11 mouse cellular contexts compared by ENCODE assay signal in genomic region chr17:17608416-17608988, GRCm38 (mm10). TPM values are rescaled to one million over a fixed set of nuclear protein-coding genes. Genes with fewer than 3 reads are reported as not detected.
DNase-seq lines count a peak whose midpoint lies in the region; ATAC-seq and TF ChIP-seq lines count a peak whose summit lies in the region.
"Had no signal": no experiment of that assay in that cellular context is flagged by ENCODE, and none has a peak within 500 bp of the region (broad histone marks: within the 10 kb centered on the region; RNA-seq: fewer than 3 reads in every experiment).

No protein-coding gene starts in this region.

- no peaks in the 10 kb centered on the region for H3K9me3 ChIP-seq in kidney, embryonic 15.5 days (replicated peaks)
- H3K9me3 ChIP-seq: heart, embryonic 10.5 days had no signal

- TF ChIP-seq CTCF in kidney, adult 2 months (conservative IDR thresholded peaks at IDR 0.05; ENCODE audit: insufficient read depth, insufficient read length, low read depth, low read length) = no peak

- 55% methylated on average over 5 of the region's 5 CpGs for WGBS in kidney, adult 2 months
- WGBS in kidney, embryonic 15.5 days = 82% methylated on average over 5 of the region's 5 CpGs

- H3K4me1 ChIP-seq in kidney, adult 2 months (ENCODE audit: control insufficient read depth, insufficient read depth, low read length) = peaks cover 15% of the 10 kb centered on the region
- H3K4me1 ChIP-seq in kidney, embryonic 15.5 days = peaks cover 3% of the 10 kb centered on the region; the same call in 1 of the 2 replicates

- H3K9ac ChIP-seq in kidney, embryonic 15.5 days = no peak overlapping the region
- H3K9ac ChIP-seq: hindbrain, embryonic 14.5 days had no signal

- no peak for TF ChIP-seq POLR2A in kidney, adult 2 months (IDR thresholded peaks at IDR 0.05; ENCODE audit: low read depth, low read length)

- H3K4me3 ChIP-seq in kidney, adult 2 months (ENCODE audit: insufficient read depth, low read depth, low read length) = no peak overlapping the region
- no peak overlapping the region for H3K4me3 ChIP-seq in kidney, embryonic 15.5 days (replicated peaks)
- H3K4me3 ChIP-seq: heart, embryonic 10.5 days; left cerebral cortex, adult 2 months had no signal

- no peak for DNase-seq in cerebellum, postnatal 4 days (ENCODE audit: low spot score in 2 of 2)
- DNase-seq in kidney, adult 2 months = peak; percentile 44
- DNase-seq in cerebellum, adult 11-12 months = peak; percentile 67
- DNase-seq in right cerebral cortex, adult 2 months (ENCODE audit: low spot score in 2 of 2) = no peak

- H3K27me3 ChIP-seq in kidney, adult 2 months (replicated peaks; ENCODE audit: control insufficient read depth, insufficient read depth, low read length) = no peaks in the 10 kb centered on the region
- no peaks in the 10 kb centered on the region for H3K27me3 ChIP-seq in kidney, embryonic 15.5 days

- ATAC-seq in cerebellum, adult (ENCODE audit: insufficient number of reproducible peaks, low FRiP score, low TSS enrichment) = peak; percentile 95
- no peak for ATAC-seq in kidney, embryonic 15.5 days (replicated peaks; ENCODE audit: low FRiP score)
- ATAC-seq in megakaryocyte, adult 5-6 weeks (ENCODE audit: poor library complexity, severe bottlenecking) = peak; percentile 61
- ATAC-seq in monocyte, adult 5-6 weeks (replicated peaks; ENCODE audit: insufficient number of reproducible peaks, low FRiP score, low TSS enrichment, poor library complexity, severe bottlenecking) = no peak

- H3K27ac ChIP-seq in kidney, adult 2 months (ENCODE audit: insufficient read depth, low read depth, low read length) = no peak overlapping the region
- no peak overlapping the region for H3K27ac ChIP-seq in kidney, embryonic 15.5 days
- H3K27ac ChIP-seq: heart, embryonic 10.5 days; hindbrain, embryonic 14.5 days; left cerebral cortex, adult 2 months had no signal

- H3K36me3 ChIP-seq in kidney, adult 2 months (ENCODE audit: control insufficient read depth, insufficient read depth, low read length) = no peaks in the 10 kb centered on the region
- H3K36me3 ChIP-seq in kidney, embryonic 15.5 days = no peaks in the 10 kb centered on the region
- H3K36me3 ChIP-seq: heart, embryonic 10.5 days had no signal

- no peak overlapping the region for H3K4me2 ChIP-seq in kidney, embryonic 15.5 days
- H3K4me2 ChIP-seq: hindbrain, embryonic 14.5 days had no signal

RNA-seq across cellular contexts. Expression of gene Lnpep, which starts 16.3 kb away (rescaled TPM):
- 7.9 and 11.0 TPM in 2 replicates for polyA plus RNA-seq in kidney, adult 2 months (2012; rRNA removed)
- polyA plus RNA-seq in kidney, embryonic 15.5 days (2015; fragmentation: Nextera tagmentation; extraction: Ambion mirVana) = 9.1 and 9.3 TPM in 2 replicates
- 89.2 and 89.9 TPM in 2 replicates for total RNA-seq in megakaryocyte, adult 5-6 weeks (2015)
- 57.6 and 72.7 TPM in 2 replicates for total RNA-seq in megakaryocyte, adult 5-6 weeks (2017)
- total RNA-seq in monocyte, adult 5-6 weeks (2017) = 106 to 173 TPM (median 120 TPM) in 3 replicates

Comparison
In these comparisons a context has a peak if more than half of its experiments do, and no peak if none do; other contexts are left out.
1. DNase-seq: peak in kidney, adult 2 months (single experiment) and cerebellum, adult 11-12 months (single experiment); none in cerebellum, postnatal 4 days (0 of 2) and right cerebral cortex, adult 2 months (0 of 2).
2. ATAC-seq: peak in cerebellum, adult (single experiment) and megakaryocyte, adult 5-6 weeks (single experiment); none in kidney, embryonic 15.5 days (single experiment) and monocyte, adult 5-6 weeks (single experiment).